Mouse (Mus musculus) frontal cortex, adult 2 months (tissue): ENCODE measurements around the gene Phldb2. TPM values are rescaled to one million over a fixed set of nuclear protein-coding genes. Genes with fewer than 3 reads are reported as not detected.
A peak's percentile ranks its signal among the peaks of the same experiment; 100 is the strongest.

Experiments
- DNase-seq, 2 experiments: peaks; one replicate each; pipeline ENCODE4 v3.0.0; 2022; ENCODE audit warnings: low spot score in 1 of 2; ENCODE audit errors: extremely low spot score in 1 of 2
- polyA plus RNA-seq: library from polyadenylated mRNA; depleted of rRNA; stranded (reverse); fragments of >200 nt; gene quantifications from 2 replicates; pipeline ENCODE4 v1.2.3, GENCODE M21; 2012

Gene Phldb2
- polyA plus RNA-seq, 1 experiment: 7.0 TPM

GRCm38 (mm10) chr16:45898459-45898858 lies 54.9 kb downstream of the Phldb2 start:
- DNase-seq: no peak

- no peak for DNase-seq
These were observed 56.8 kb downstream of the Phldb2 start for GRCm38 (mm10) chr16:45896587-45896986.

- DNase-seq: no peak
These were observed 58.4 kb downstream of the Phldb2 start for GRCm38 (mm10) chr16:45894998-45895397.

- no peak for DNase-seq
These were observed 59.6 kb downstream of the Phldb2 start for GRCm38 (mm10) chr16:45893796-45894195.

- no peak for DNase-seq
These were observed 60.5 kb downstream of the Phldb2 start for GRCm38 (mm10) chr16:45892928-45893327.

GRCm38 (mm10) chr16:45890471-45891200 lies 62.8 kb downstream of the Phldb2 start:
- DNase-seq: peak; percentile 39 to 52

- DNase-seq: no peak
These were observed 63.8 kb downstream of the Phldb2 start for GRCm38 (mm10) chr16:45889636-45890035.

- DNase-seq: no peak
These were observed 66.8 kb downstream of the Phldb2 start for GRCm38 (mm10) chr16:45886599-45886998.

- no peak for DNase-seq
These were observed 69.2 kb downstream of the Phldb2 start for GRCm38 (mm10) chr16:45884194-45884593.

- no peak for DNase-seq
These were observed 72.1 kb downstream of the Phldb2 start for GRCm38 (mm10) chr16:45881177-45881832.

- no peak for DNase-seq
These were observed 73.2 kb downstream of the Phldb2 start for GRCm38 (mm10) chr16:45880101-45880751.

GRCm38 (mm10) chr16:45877739-45878138 lies 75.7 kb downstream of the Phldb2 start:
- no peak for DNase-seq

GRCm38 (mm10) chr16:45877171-45877570 lies 76.2 kb downstream of the Phldb2 start:
- DNase-seq: peak in 1 of 2 experiments; percentile 18

GRCm38 (mm10) chr16:45873397-45873796 lies 80.0 kb downstream of the Phldb2 start:
- DNase-seq: no peak

GRCm38 (mm10) chr16:45871286-45871976 lies 82.0 kb downstream of the Phldb2 start:
- no peak for DNase-seq

- no peak for DNase-seq
These were observed 82.7 kb downstream of the Phldb2 start for GRCm38 (mm10) chr16:45870651-45871050.

- DNase-seq: no peak
These were observed 84.4 kb downstream of the Phldb2 start for GRCm38 (mm10) chr16:45869044-45869443.

- DNase-seq: no peak
These were observed 96.0 kb downstream of the Phldb2 start for GRCm38 (mm10) chr16:45857277-45857863.

- no peak for DNase-seq
These were observed 98.9 kb downstream of the Phldb2 start for GRCm38 (mm10) chr16:45854499-45854898.

GRCm38 (mm10) chr16:45849045-45849444 lies 104.4 kb downstream of the Phldb2 start:
- no peak for DNase-seq

GRCm38 (mm10) chr16:45844875-45845274 lies 108.5 kb downstream of the Phldb2 start:
- no peak for DNase-seq
